Mouse (Mus musculus) kidney, postnatal 4 days (tissue): ENCODE measurements around the gene Slc35b2.

Experiments used
- DNase-seq, 2 experiments: peaks; one replicate each; pipeline ENCODE4 v3.0.0; 2021; ENCODE audit warnings: mixed read lengths in 2 of 2

Gene Slc35b2

GRCm38 (mm10) chr17:45563655-45564530 lies at the start of gene Slc35b2:
TSS of gene Slc35b2 (plus strand) at chr17:45563874.
- DNase-seq = peak; percentile 96 to 97

- no peak for DNase-seq
Measured at GRCm38 (mm10) chr17:45515204-45515726, 48.4 kb upstream of the Slc35b2 start.

DNA sequence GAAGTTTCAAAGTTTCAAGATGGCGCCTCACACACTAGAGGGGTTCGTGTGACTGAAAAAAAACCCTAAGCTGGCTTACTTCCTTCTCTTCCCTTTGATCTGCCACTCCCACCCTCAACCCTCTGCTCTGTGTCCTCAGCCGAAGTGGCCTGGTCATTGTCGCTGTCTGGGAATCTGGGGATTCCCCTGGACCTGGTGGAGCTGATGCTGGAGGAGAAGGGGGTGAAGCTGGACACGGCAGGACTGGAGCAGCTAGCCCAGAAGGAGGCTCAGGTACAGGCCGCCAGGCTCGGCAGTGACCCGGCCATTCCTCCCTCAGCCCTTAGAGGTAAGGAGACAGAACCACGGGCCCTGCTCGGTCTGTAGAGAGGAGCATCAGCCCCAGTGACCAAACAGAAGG lies 47.9 kb upstream of the Slc35b2 start:
- no peak for DNase-seq

GRCm38 (mm10) chr17:45516488-45516887 lies 47.2 kb upstream of the Slc35b2 start:
- DNase-seq = peak; percentile 86 to 87

- DNase-seq = no peak
Measured at GRCm38 (mm10) chr17:45517135-45517534, 46.5 kb upstream of the Slc35b2 start.

DNA sequence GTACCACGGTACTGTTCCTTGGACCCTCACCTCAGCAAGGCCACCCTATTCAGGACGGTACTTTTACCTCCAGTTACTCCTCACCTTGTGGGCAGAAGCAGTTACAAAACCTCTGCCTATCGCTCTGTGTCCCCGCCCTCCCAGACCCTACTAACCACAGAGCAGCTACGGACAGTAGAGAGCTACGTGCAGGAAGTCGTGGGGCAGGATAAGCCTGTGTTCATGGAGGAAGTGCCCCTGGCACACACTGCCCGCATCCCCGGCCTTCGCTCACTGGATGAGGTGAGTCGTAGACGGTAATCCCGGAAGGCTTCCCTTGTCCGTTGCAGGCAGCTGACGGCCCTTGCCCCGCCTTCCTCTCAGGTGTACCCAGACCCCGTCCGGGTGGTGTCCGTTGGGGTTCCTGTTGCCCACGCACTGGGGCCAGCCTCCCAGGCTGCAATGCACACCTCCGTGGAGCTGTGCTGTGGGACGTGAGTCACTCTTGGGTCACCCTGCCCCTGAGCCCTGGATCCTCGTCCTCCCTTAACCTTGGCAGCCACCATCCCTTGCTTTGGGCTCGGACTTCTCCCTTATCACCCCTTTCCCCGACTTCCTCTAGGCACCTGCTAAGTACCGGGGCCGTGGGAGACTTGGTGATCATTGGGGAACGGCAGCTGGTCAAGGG lies 46.0 kb upstream of the Slc35b2 start:
- DNase-seq = no peak

DNA sequence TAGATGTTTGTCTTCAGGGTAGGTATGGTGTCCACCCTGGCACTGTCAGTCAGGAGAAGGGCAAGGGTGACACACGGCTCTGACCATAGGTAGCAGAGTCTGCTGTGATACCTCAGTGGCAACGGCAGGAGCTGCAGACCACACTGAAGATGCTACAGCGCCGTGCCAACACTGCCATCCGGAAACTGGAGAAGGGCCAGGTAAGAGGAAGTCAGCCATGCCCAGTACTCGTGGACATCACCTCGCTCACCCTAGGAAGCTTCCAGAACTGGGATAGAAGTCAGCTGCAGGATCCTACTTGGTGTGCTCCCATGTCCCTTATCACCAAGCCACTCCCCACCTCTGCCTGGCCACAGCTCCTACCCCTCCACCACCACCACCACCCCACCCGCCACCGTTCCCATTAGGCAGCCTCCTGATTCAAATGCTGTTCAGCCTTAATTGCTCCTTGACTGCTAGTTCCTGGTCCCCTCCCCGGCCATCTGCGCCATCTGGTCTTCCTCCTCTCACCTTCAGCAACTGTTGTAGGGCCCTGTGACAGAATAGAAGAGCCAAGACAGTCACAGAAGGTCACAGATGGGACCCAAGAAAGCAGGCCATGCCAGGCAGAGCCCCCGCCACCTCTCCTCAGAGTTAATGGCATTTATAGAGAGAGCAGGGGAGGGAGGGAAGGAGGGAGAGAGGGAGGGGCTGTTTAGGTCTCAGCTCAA lies 44.8 kb upstream of the Slc35b2 start:
- no peak for DNase-seq

DNA sequence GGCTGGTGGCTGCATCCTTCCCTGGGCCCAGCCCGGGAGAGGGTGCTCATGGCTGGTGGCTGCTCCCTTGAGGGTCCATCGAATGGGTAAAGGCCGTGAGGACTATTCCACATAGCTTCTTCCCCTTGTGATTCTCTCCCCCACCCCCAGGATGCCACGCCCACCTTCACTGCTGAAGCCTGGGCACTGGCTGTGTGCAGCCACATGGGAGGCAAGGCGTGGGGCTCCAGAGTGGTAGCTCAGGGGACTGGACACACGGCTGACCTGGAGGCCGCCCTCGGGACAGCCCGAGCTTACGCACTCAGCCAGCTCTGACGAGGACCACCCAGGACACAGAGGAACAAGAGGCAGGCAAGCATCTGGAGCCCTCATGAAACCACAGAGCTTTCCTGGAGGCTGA lies 43.5 kb upstream of the Slc35b2 start:
- DNase-seq = no peak

DNA sequence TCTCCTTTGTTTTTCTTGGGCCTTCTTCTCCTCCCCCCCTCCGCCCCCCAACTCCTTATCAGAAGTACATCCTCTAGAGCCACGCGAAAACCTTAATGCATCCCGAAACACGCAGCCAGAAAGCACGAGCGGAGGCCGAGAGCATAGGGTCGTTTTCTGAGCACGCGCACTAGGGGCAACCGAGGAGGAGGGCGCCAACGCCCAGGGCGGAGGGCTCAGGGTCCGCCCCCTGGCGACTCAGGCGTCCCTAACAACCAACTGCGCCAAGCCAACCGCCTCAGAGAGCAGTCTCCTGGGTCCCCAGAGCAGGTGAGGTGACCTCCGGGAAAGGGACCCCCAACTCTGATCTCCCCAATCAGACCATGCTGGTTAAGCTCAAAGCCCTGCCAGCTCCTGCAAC lies 40.4 kb upstream of the Slc35b2 start, which contains the start of gene Tcte1:
Tcte1 (plus strand) TSS at position 172 of the 400 bp plus-strand sequence.
- DNase-seq = peak; percentile 73 to 77

DNA sequence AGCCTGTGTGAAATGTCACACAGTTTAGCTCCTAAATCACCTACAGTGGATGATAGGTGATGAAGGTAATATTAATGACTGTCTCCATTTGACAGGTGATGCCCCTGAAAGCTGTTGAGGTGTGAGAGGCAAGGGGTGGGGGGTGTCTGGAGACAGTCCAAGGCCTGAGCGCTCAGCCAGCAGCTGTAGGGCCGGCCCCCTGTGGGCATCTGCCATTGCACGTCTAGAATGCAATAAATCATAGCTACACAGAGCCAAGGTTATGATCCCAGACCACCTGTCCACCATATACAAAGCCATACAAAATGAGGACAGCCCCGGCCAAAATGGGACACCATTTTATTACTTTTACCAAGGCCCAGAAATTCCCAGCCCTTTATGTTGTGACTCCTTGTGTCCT lies 38.7 kb upstream of the Slc35b2 start:
- no peak for DNase-seq

GRCm38 (mm10) chr17:45526571-45526970 lies 37.1 kb upstream of the Slc35b2 start:
- DNase-seq = no peak

- DNase-seq = no peak
Measured at GRCm38 (mm10) chr17:45530346-45530782, 33.3 kb upstream of the Slc35b2 start.

DNA sequence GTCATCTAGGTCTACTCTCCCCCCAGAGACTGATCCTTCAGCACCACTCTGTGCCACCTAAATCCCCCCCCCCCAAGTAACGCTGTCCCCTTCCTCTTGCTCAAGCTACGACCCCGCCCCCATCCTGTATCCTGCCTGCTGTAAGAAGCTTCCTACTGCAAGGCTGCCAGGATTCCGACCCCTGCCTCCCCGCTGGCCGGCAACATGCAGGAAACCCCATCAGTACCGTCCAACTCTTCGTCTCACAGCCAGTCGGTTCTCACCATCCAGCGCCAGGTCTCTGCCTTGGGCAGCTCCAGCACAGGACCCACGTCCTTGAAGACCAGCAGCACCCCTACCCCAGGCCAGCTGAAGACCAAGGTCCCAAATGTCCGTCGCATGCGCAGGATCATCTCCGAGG lies 30.8 kb upstream of the Slc35b2 start:
- no peak for DNase-seq

- peak; percentile 76 to 80 for DNase-seq
Measured at GRCm38 (mm10) chr17:45536264-45536663, 27.4 kb upstream of the Slc35b2 start.

- no peak for DNase-seq
Measured at GRCm38 (mm10) chr17:45538394-45538793, 25.3 kb upstream of the Slc35b2 start.

- DNase-seq = no peak
Measured at GRCm38 (mm10) chr17:45539664-45540063, 24.0 kb upstream of the Slc35b2 start.

DNA sequence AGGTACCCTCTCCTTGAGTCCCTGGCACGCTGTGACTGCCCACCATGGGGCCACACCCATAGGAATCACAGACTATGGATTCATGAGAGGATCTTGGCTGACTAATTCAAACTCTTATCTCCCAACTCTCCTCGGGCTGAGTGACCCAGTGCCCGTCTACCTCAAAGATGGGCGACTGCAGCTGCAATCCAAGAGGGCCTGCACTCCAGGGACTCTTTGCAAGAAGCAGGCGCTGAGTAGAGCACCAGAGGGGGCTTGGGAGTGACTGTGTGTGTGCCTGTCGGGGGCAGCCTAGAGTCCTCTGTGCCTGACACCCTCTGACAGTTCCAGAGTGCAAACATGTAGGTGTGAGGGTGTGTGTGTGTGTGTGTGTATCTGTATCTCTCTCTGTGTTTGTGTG lies 21.5 kb upstream of the Slc35b2 start:
- DNase-seq = no peak

DNA sequence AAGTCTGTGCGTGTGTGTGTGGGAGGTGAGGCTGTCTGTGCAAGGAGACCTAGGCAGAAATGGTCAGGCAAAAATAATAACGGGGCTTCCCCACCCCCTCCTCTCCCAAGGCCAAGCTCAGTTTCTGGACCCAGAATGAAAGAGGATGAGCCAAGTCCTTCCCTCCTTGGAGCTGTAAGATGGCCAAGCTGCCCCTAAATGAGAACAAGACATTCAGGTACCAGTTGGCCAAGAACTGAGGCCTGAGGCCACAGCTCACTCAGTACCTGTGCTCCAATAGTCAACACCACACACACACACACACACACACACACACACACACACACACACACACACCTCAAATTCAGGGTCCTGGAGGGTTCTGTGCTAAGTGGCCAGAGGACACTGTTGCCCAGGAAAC lies 21.0 kb upstream of the Slc35b2 start:
- DNase-seq = no peak

- DNase-seq = no peak
Measured at GRCm38 (mm10) chr17:45543115-45543514, 20.6 kb upstream of the Slc35b2 start.

- DNase-seq = no peak
Measured at GRCm38 (mm10) chr17:45544001-45544872, 19.4 kb upstream of the Slc35b2 start.

DNA sequence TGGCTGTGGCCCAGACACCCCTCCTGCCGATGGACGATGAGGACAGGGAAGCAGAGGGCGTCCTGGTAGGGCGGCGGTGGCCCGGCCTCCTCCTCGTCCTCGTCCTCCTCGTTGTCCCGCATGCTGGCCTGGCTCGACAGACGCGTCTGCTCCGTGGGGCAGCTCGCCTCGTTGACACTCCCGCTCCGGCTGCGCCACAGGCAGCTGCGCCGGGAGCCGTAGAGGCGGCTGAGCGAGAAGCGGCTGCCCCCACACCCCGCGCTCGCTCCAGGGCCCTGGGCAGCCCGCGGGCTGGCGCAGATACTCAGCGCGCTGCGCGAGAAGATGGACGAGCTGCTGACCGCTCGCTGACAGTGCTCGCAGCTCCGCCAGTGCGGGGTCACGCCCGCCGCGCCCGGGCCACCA lies 18.8 kb upstream of the Slc35b2 start:
- DNase-seq = peak in 1 of 2 experiments; percentile 39
